Mouse (Mus musculus) ES-E14 (cell line): ENCODE data around the gene Fam181a. TPM values are rescaled to one million over a fixed set of nuclear protein-coding genes. Genes with fewer than 3 reads are reported as not detected.

Experiments used
- DNase-seq: peaks from one replicate; pipeline ENCODE4 v3.0.0-alpha.2; 2013; ENCODE audit warnings: low read depth, low spot score
- H3K27ac ChIP-seq: 2 replicates; pipeline ENCODE4 v1.5.1; 2012; ENCODE audit warnings: low read depth, mild to moderate bottlenecking, low read length, moderate library complexity, mixed read lengths; ENCODE audit not compliant: poor library complexity, insufficient read depth, severe bottlenecking
- H3K36me3 ChIP-seq: 2 replicates; pipeline ENCODE4 v1.6.1; 2012; ENCODE audit warnings: mild to moderate bottlenecking, low read length, moderate library complexity, mixed read lengths; ENCODE audit not compliant: control insufficient read depth, poor library complexity, insufficient read depth, severe bottlenecking
- H3K4me1 ChIP-seq, 2 experiments: fragments of 150-350 bp in 1 of 2; sonication (generic) in 1 of 2; 2 replicates each; pipeline ENCODE4 v1.6.1; 2012; ENCODE audit warnings: low read length in 2 of 2, mild to moderate bottlenecking in 1 of 2, mixed read lengths in 1 of 2; ENCODE audit not compliant: control insufficient read depth in 2 of 2, insufficient read depth in 2 of 2, poor library complexity in 1 of 2
- H3K4me3 ChIP-seq, 2 experiments: fragments of 150-350 bp in 1 of 2; sonication (generic) in 1 of 2; 2 replicates each; pipeline ENCODE4 v1.5.1; 2012; ENCODE audit warnings: low read length in 2 of 2, low read depth in 1 of 2, mild to moderate bottlenecking in 1 of 2, mixed read lengths in 1 of 2; ENCODE audit not compliant: insufficient read depth in 1 of 2, poor library complexity in 1 of 2, severe bottlenecking in 1 of 2
- H3K9ac ChIP-seq: 2 replicates; pipeline ENCODE4 v1.6.1; 2012; ENCODE audit warnings: low read depth, mild to moderate bottlenecking, low read length, mixed read lengths; ENCODE audit not compliant: poor library complexity, insufficient read depth, severe bottlenecking
- H3K9me3 ChIP-seq: fragments of 150-350 bp; sonication (generic); 2 replicates; pipeline ENCODE4 v1.6.1; 2012; ENCODE audit warnings: low read depth, mild to moderate bottlenecking, low read length; ENCODE audit not compliant: control insufficient read depth, insufficient read depth
- CHD2 ChIP-seq: IDR thresholded peaks from 2 replicates; pipeline ENCODE4 v1.6.1; 2014; ENCODE audit warnings: mild to moderate bottlenecking, low read depth, low read length, inconsistent platforms
- HCFC1 ChIP-seq: IDR thresholded peaks from 2 replicates; pipeline ENCODE4 v1.6.1; 2012; ENCODE audit warnings: low read length, inconsistent platforms, borderline replicate concordance; ENCODE audit not compliant: insufficient read depth
- MAFK ChIP-seq: IDR thresholded peaks from 2 replicates; pipeline ENCODE4 v1.6.1; 2014; ENCODE audit warnings: mild to moderate bottlenecking, low read depth, low read length, inconsistent platforms; ENCODE audit not compliant: insufficient read depth
- ZC3H11A ChIP-seq: IDR thresholded peaks from 2 replicates; pipeline ENCODE4 v1.6.1; 2012; ENCODE audit warnings: low read depth, mild to moderate bottlenecking, inconsistent platforms, low read length, borderline replicate concordance
- ZNF384 ChIP-seq: IDR thresholded peaks from 2 replicates; pipeline ENCODE4 v1.6.1; 2012; ENCODE audit warnings: low read depth, low read length, inconsistent platforms
- in situ Hi-C, 2 experiments: fragments of 600-800 bp; cut with MboI; formaldehyde crosslinking; loops; one replicate each; pipeline ENCODE4 v1.15.1; 2025; ENCODE audit warnings: low sequenced_read_pairs in 2 of 2, inconsistent platforms in 1 of 2; ENCODE audit not compliant: unreplicated experiment in 2 of 2
- total RNA-seq: library from RNA; depleted of rRNA; stranded (reverse); fragments of 300-350 nt; gene quantifications from 2 replicates; pipeline ENCODE4 v1.2.3, GENCODE M21; 2012

Gene Fam181a
- total RNA-seq, 1 experiment = not detected

DNA sequence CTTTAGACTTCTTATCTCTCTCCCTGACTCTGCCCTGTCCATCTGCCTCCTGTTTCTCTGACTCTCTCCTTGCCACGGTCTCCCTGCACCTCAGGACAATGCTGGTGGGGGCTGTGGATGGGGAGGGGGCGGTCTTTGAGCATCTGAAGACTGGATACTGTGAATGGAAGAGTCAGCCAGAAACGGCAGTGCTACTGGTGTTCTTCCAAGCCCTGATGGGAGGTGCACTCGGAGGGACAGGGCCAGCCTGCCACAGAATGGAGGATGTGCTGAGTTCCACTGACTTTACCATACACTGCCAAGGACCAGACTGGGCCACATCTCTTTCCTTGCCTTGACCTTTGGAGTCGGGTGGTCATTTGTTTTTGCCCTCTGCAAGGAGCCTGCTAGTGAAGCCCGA lies 27.8 kb upstream of the Fam181a start:
- TF ChIP-seq ZNF384 (no peak), ZC3H11A (no peak), HCFC1 (no peak), CHD2 (no peak), MAFK (no peak)
- in situ Hi-C loops = no loop called here
- H3K9ac ChIP-seq = no peak overlapping the region
- DNase-seq = no peak
- no peaks in the 10 kb centered on the region for H3K4me1 ChIP-seq
- no peaks in the 10 kb centered on the region for H3K36me3 ChIP-seq
- H3K9me3 ChIP-seq = no peaks in the 10 kb centered on the region
- no peak overlapping the region for H3K4me3 ChIP-seq
- H3K27ac ChIP-seq = no peak overlapping the region

DNA sequence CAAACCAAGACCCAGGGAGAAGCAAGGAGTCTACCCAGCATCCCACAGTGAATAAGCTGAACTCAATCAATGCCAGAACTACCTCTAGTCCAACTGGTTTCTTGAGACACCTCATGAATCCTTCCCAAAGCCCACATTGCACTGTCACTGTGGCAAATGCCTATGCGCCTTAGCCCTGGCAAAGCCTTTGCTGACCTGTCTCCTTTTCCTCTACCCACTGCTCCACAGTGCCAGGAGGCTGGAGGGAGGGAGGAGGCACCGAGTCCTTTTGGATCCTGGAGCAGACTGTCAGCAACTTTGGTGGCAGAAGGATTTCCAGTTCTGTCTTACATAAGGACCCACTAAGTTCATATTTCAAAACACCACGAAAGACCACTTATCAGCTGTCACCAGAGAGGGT lies 27.4 kb upstream of the Fam181a start:
- no peaks in the 10 kb centered on the region for H3K9me3 ChIP-seq
- H3K4me3 ChIP-seq = no peak overlapping the region
- in situ Hi-C loops = no loop called here
- no peaks in the 10 kb centered on the region for H3K36me3 ChIP-seq
- H3K27ac ChIP-seq = no peak overlapping the region
- no peak for DNase-seq
- no peak overlapping the region for H3K9ac ChIP-seq
- TF ChIP-seq ZC3H11A (no peak), MAFK (no peak), HCFC1 (no peak), ZNF384 (no peak), CHD2 (no peak)
- no peaks in the 10 kb centered on the region for H3K4me1 ChIP-seq

DNA sequence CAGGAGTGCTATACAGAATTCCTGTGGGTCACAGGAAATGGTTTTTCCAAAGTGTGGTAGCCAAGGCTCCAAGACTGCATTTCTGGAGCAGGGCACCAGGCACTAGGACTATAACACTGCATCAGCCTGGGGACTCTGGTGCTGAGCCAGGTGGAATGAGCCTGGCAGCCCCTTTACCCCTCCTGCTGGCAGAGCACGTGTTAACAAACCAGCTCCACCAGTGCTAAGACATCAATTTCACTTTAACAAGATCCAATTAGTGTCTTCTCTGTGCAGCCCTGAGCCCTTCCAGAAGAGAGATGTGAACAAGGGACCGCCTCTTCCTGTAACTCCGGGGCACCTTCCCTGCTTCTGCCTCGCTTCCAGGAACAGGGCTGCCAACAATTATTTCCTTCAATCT lies 23.5 kb upstream of the Fam181a start:
- TF ChIP-seq CHD2 (no peak), ZC3H11A (no peak), MAFK (no peak), HCFC1 (no peak), ZNF384 (no peak)
- in situ Hi-C loops = no loop called here
- Histone ChIP-seq H3K27ac (no peak overlapping the region), H3K4me1 (no peaks in the 10 kb centered on the region), H3K9me3 (no peaks in the 10 kb centered on the region), H3K9ac (no peak overlapping the region), H3K4me3 (no peak overlapping the region), H3K36me3 (no peaks in the 10 kb centered on the region)
- DNase-seq = no peak

DNA sequence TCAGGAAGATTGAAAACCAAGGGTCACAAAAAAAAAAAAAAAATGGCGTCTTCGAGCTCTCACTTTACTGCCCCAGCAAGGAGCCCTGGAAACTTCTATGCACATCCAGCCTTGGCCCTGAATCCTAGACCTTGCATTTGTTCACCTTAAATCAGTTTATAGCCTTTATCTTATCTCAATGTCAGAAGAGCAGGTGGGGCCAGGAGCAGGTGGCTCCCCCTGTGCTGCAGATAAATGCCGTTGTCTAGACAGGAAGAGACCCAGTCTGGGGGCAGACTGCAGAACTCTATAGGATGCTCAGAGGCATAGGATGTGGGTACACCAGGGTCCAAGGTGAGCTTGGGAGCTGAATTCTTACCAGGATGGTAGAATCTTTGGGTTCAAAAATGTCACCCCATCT lies 18.4 kb upstream of the Fam181a start:
- TF ChIP-seq HCFC1 = no peak
- TF ChIP-seq ZC3H11A = no peak
- TF ChIP-seq MAFK = no peak
- TF ChIP-seq CHD2 = no peak
- no peak for TF ChIP-seq ZNF384
- H3K9me3 ChIP-seq = no peaks in the 10 kb centered on the region
- H3K27ac ChIP-seq = no peak overlapping the region
- in situ Hi-C loops = no loop called here
- H3K36me3 ChIP-seq = no peaks in the 10 kb centered on the region
- DNase-seq = no peak
- 0 out of 4 replicates have a peak, but pooled peaks cover 0 to 2% of the 10 kb centered on the region in 2 experiments for H3K4me1 ChIP-seq
- no peak overlapping the region for H3K4me3 ChIP-seq
- no peak overlapping the region for H3K9ac ChIP-seq

DNA sequence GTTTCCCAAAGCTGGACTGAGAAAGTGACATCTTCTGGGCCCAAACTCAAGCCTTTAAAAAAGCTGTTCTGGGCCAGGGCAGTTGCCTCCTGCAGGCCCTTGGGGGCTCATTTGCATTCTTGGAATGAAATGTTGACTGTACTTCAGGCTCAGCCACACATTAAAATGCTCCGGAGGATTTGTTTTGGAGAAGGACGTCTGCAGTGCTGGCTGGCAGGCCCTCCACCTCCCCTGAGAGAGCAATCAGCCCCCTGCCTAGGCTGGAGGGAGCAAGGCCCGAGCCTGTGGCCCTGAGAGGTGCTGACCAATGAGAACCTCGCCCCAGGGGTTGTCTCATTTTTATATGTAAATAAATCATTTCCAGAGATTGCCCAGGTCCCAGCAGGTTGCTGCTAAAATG lies 14.5 kb upstream of the Fam181a start:
- no peaks in the 10 kb centered on the region for H3K36me3 ChIP-seq
- DNase-seq = no peak
- H3K9ac ChIP-seq = no peak overlapping the region
- 0 out of 4 replicates have a peak, but pooled peaks cover 0 to 2% of the 10 kb centered on the region in 2 experiments for H3K4me1 ChIP-seq
- H3K4me3 ChIP-seq = no peak overlapping the region
- in situ Hi-C loops = no loop called here
- H3K27ac ChIP-seq = no peak overlapping the region
- H3K9me3 ChIP-seq = no peaks in the 10 kb centered on the region
- TF ChIP-seq HCFC1 = no peak
- TF ChIP-seq ZC3H11A = no peak
- no peak for TF ChIP-seq CHD2
- TF ChIP-seq ZNF384 = no peak
- TF ChIP-seq MAFK = no peak
